In the genomic region with DNA sequence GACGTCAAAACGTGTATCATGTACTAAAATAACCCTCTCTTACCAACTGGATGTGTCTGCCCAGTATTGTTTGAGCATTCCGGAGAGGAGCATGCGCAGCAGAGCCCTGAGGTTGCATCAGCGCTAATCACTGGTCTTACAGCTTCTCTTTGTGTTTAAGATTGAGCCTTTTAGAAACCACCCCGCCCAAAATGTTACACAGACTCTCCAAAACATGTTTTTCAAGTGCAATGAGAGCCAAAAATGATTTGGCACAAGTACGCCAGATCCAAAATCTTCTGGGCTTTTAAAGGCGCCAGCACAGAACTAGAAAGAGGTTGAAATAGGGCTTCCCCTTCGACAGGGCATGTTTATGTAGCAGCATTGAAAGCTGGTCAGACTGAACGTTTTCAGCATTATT, we compare ENCODE assay signal across 8 mouse cellular contexts.
DNase-seq lines count a peak whose midpoint lies in the region; ATAC-seq lines count a peak whose summit lies in the region.

No protein-coding gene starts in this region.

- ATAC-seq in inflammation-experienced regulatory T-cells, adult 6 months: no peak

- peak; percentile 48 for DNase-seq in adrenal gland, postnatal 10 days
- DNase-seq in adrenal gland, adult 8-10 months: no peak
- DNase-seq in ovary, postnatal 36 days (ENCODE audit: low spot score): peak; percentile 30
- no peak for DNase-seq in ovary, postnatal 10 days (ENCODE audit: low spot score)
- DNase-seq in layer of hippocampus, postnatal 14 days (ENCODE audit: low spot score in 2 of 2): peak; percentile 12 to 34
- DNase-seq in skeletal muscle tissue, adult 2 months (ENCODE audit: low read depth, low spot score): peak; percentile 54
- no peak for DNase-seq in embryo, embryonic 10.5 days (ENCODE audit: low spot score)

Comparison
In these comparisons a context has a peak if more than half of its experiments do, and no peak if none do; other contexts are left out.
1. DNase-seq: peak in adrenal gland, postnatal 10 days (single experiment), ovary, postnatal 36 days (single experiment), layer of hippocampus, postnatal 14 days (2 of 2) and skeletal muscle tissue, adult 2 months (single experiment); none in adrenal gland, adult 8-10 months (single experiment), ovary, postnatal 10 days (single experiment) and embryo, embryonic 10.5 days (single experiment).